Mouse (Mus musculus) lung, postnatal 4 days (tissue): Measurements from ENCODE around the gene Cmbl.

Experiments used
- DNase-seq, 2 experiments: peaks; one replicate each; pipeline ENCODE4 v3.0.0; 2021

Cmbl gene

GRCm38 (mm10) chr15:31627277-31628154, 62.3 kb downstream of the Cmbl start:
- DNase-seq = no peak

DNA sequence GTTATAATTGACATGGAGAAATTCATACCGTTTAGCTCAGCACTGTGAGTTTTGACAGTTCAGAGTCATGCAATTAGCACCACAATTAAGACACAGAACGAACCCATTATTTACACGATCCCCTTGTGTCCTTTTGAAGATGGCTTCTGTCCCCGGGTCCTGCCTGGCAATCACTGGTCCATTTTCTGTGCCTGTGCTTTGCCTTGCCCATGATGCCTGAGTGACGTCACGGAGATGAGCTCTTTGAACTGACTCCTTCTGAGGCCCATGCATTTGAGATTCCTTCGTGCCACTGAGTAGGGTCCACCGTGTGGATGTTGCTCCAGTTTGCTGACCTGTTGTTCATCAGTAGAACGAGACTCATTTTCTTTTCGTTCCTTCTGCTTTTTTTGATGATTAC, 63.0 kb downstream of the Cmbl start:
- DNase-seq = no peak

DNA sequence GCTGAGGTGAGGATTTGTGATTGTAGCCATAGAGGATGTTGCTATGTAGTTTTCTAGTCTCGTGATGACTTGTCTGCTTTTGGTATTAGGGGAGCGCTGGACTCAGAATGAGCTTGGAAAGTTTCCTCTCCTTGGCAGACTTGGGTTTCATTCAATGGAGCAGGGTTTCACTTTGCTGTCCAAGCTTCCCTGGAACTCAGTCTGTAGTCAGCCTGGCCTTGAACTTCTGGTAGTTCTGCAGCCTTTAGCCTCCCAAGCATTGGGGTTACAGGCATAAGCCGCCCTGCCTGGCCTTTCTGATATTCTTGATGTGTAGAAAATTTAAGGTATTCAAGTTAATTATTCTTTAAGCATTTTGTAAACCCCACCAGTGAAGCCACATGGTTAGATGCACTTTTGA, 64.4 kb downstream of the Cmbl start:
- DNase-seq = no peak

DNA sequence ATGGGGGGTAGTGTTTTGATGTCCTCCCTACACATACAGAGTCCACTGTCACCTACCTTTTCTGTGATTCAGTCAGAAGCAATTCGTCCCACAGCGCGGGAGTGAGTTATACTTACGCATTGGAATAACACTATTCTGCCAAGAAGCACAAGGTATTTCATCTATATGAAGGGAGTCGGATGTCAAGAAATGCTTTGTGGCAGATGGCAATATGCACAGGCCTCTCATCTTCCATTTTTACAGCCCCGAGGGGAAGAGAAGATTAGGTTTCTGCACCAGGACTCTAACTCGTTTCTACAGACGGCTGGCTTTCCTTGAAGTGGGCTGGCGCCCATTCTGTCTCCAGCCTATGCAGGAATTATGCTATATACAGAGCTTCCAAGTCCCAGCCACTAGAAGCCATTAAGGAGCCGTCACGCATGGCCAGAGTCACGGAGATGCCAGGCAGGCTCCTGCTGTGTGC, 66.2 kb downstream of the Cmbl start:
- DNase-seq = no peak

GRCm38 (mm10) chr15:31632478-31632877, 67.3 kb downstream of the Cmbl start:
- DNase-seq = no peak

DNA sequence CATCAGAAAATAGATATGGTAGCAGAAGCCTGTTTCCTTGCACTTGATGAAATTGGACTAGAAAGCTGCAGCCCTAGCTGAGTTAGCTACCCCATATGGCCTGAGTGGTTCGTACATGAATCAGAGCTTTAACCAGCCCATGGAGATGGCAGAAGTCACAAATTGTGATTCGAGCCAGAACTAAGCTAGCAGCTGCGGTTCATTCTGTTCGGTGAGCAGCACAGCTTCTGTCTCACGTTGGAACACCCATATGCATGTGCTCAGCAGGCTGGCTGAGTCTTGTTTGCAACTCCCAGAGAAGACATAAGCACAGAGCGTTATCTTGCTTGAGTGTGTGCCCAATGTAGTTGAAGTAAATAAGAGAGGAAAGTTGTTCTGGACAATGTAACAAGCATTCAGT, 69.4 kb downstream of the Cmbl start:
- DNase-seq = no peak

DNA sequence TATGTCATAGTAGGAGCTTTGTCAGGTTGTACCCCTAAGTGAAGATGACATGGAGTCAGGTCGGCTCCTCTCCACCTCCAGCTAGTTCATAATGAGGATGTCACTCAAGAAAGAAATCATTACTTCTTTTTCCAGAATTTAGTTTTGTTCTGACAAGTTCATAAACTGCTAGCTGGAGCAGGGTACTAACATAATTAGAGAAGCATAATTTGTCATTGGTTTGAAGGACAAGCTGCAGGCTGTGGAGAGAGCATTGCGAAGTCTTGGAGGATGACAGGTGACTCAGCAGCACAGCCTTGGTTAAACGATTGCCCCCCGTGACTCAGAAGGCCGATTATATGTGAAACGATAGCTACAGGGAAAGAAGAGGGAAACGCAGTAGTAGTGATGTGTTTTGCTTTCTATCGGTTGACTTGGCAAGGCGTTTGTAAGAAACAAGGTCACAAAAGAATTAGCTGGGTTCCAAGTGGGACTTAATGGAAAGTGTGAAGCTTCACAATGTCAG, 71.0 kb downstream of the Cmbl start:
- no peak for DNase-seq
